9 mouse cellular contexts compared by ENCODE assay signal in the genomic region with DNA sequence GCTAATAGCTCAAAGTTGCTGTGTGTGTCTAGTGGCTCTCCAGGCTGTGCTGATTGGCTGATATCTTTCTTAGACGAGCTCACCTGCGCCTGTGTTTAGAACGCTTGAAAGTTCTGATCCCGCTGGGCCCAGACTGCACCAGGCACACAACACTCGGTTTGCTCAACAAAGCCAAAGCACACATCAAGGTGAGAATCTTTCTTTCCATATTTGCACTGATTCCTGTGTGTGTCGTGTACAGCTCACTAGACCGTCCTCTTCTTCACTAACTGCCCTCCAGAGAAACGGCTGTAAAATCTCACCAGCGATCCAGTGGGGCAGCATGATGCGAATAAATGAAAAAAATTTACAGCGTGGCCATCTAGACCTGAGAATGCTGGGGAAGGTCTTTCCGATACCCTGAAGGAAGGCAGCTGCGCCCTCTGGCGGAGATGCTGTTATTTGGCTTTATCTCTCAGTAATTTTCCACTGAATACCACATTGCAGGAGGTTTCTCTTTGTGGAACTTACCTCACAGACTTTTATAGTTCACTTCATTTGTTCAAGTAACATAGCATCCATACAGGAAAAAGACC. TPM values are rescaled to one million over a fixed set of nuclear protein-coding genes. Genes with fewer than 3 reads are reported as not detected.
DNase-seq lines count a peak whose midpoint lies in the region; ATAC-seq lines count a peak whose summit lies in the region.
"Had no signal": no experiment of that assay in that cellular context is flagged by ENCODE, and none has a peak within 500 bp of the region (broad histone marks: within the 10 kb centered on the region; RNA-seq: fewer than 3 reads in every experiment).

No protein-coding gene starts in this region.

- peak; percentile 74 for ATAC-seq in hindbrain, embryonic 15.5 days (ENCODE audit: low FRiP score, low read depth)

- H3K4me3 ChIP-seq in hindbrain, embryonic 15.5 days: no peak overlapping the region

- no peaks in the 10 kb centered on the region for H3K27me3 ChIP-seq in hindbrain, embryonic 15.5 days

- no peak overlapping the region for H3K4me2 ChIP-seq in hindbrain, embryonic 15.5 days

- WGBS in hindbrain, embryonic 15.5 days: 33% methylated on average over 14 of the region's 14 CpGs

- H3K9ac ChIP-seq in hindbrain, embryonic 15.5 days: no peak overlapping the region

- H3K4me1 ChIP-seq in hindbrain, embryonic 15.5 days (replicated peaks): peaks cover 20% of the 10 kb centered on the region

- H3K9me3 ChIP-seq in hindbrain, embryonic 15.5 days: no peaks in the 10 kb centered on the region

- peak; percentile 63 for DNase-seq in adipocyte (ENCODE audit: low spot score)
- DNase-seq in cerebellum, postnatal 36 days: peak; percentile 86 to 93
- peak; percentile 84 for DNase-seq in gastrocnemius, adult 18-20 months (ENCODE audit: low spot score)
- DNase-seq in left cerebral cortex, adult 11 months (ENCODE audit: low spot score): peak; percentile 69
- DNase-seq in lung, postnatal 36 days: peak; percentile 93
- peak; percentile 83 for DNase-seq in retina, postnatal 1 day
- DNase-seq in urinary bladder, postnatal 25 days (ENCODE audit: low spot score): peak; percentile 73

- no peak overlapping the region for H3K27ac ChIP-seq in hindbrain, embryonic 15.5 days (replicated peaks)

- H3K36me3 ChIP-seq in hindbrain, embryonic 15.5 days: peaks cover 13% of the 10 kb centered on the region

RNA-seq across cellular contexts. Expression of a gene that starts 2.0 kb away (rescaled TPM):
- not detected for total RNA-seq in gastrocnemius, adult 18-20 months (2021)
- polyA plus RNA-seq in hindbrain, embryonic 15.5 days (2015; fragmentation: Nextera tagmentation; extraction: Ambion mirVana): not detected in 2 replicates
- polyA plus RNA-seq: stomach, embryonic 16.5 days had no signal

RNA-seq across cellular contexts. Expression of a gene that starts 20.8 kb away (rescaled TPM):
- total RNA-seq in gastrocnemius, adult 18-20 months (2021): 10 to 100 TPM; 28.4 to 33.2 TPM
- polyA plus RNA-seq in hindbrain, embryonic 15.5 days (2015; fragmentation: Nextera tagmentation; extraction: Ambion mirVana): 28.3 and 31.6 TPM in 2 replicates

RNA-seq across cellular contexts. Expression of a gene that starts 59.2 kb away (rescaled TPM):
- 10 to 100 TPM; 53.1 to 55.9 TPM for total RNA-seq in gastrocnemius, adult 18-20 months (2021)
- 48.7 and 52.7 TPM in 2 replicates for polyA plus RNA-seq in hindbrain, embryonic 15.5 days (2015; fragmentation: Nextera tagmentation; extraction: Ambion mirVana)
